Comparison of ENCODE assay signal across 8 mouse cellular contexts in genomic region chr15:97778311-97779098, GRCm38 (mm10). TPM values are rescaled to one million over a fixed set of nuclear protein-coding genes. Genes with fewer than 3 reads are reported as not detected.
DNase-seq lines count a peak whose midpoint lies in the region; ATAC-seq and TF ChIP-seq lines count a peak whose summit lies in the region.

Gene Slc48a1, plus strand, starts transcription at chr15:97778520.

- no peak for DNase-seq in liver, adult 2 months (ENCODE audit: extremely low read depth, low read depth, low spot score)
- no peak for DNase-seq in liver
- no peak for DNase-seq in forebrain, embryonic 11.5 days (ENCODE audit: low spot score)
- no peak for DNase-seq in layer of hippocampus, postnatal 36 days
- DNase-seq in spleen, postnatal 14 days (ENCODE audit: low spot score in 2 of 2) = no peak
- no peak for DNase-seq in natural killer cell, adult 2 months (ENCODE audit: low spot score in 2 of 2)

- no peaks in the 10 kb centered on the region for H3K27me3 ChIP-seq in liver, adult 2 months (ENCODE audit: control insufficient read depth, insufficient read depth, low read length)
- peaks cover 8% of the 10 kb centered on the region for H3K27me3 ChIP-seq in forebrain, embryonic 11.5 days (ENCODE audit: control insufficient read depth, insufficient read depth, low read length)
- H3K27me3 ChIP-seq in megakaryocyte, embryonic 14.5 days (replicated peaks) = peaks cover 18% of the 10 kb centered on the region

- H3K27ac ChIP-seq in liver, adult 2 months (replicated peaks; ENCODE audit: insufficient read depth, low read depth, low read length) = no peak within 1 kb of the TSS
- H3K27ac ChIP-seq in forebrain, embryonic 11.5 days (ENCODE audit: low read depth, low read length) = no peak within 1 kb of the TSS

- ATAC-seq in forebrain, embryonic 11.5 days (replicated peaks; ENCODE audit: low FRiP score) = no peak
- no peak for ATAC-seq in hematopoietic stem cell, adult 5-6 weeks (replicated peaks in 1 of 2; ENCODE audit: insufficient read depth in 1 of 2, low FRiP score in 2 of 2, low TSS enrichment in 1 of 2, low read depth in 1 of 2, poor library complexity in 2 of 2, severe bottlenecking in 2 of 2)

- H3K36me3 ChIP-seq in liver, adult 2 months (ENCODE audit: control insufficient read depth, insufficient read depth, low read length) = no peaks in the 10 kb centered on the region
- H3K36me3 ChIP-seq in forebrain, embryonic 11.5 days (ENCODE audit: control insufficient read depth, insufficient read depth, low read length) = no peaks in the 10 kb centered on the region
- H3K36me3 ChIP-seq in megakaryocyte, embryonic 14.5 days (replicated peaks; ENCODE audit: low read length) = no peaks in the 10 kb centered on the region

- H3K4me2 ChIP-seq in forebrain, embryonic 11.5 days (ENCODE audit: low read depth, low read length, severe bottlenecking) = no peak within 1 kb of the TSS

- TF ChIP-seq CTCF in liver, adult 2 months (IDR thresholded peaks at IDR 0.05; ENCODE audit: low read depth, low read length) = no peak

- peaks cover 5% of the 10 kb centered on the region; the same call in 1 of the 2 replicates for H3K4me1 ChIP-seq in liver, adult 2 months (ENCODE audit: control insufficient read depth, insufficient read depth, low read length)
- 0 out of 2 replicates have a peak, but pooled peaks cover 4% of the 10 kb centered on the region for H3K4me1 ChIP-seq in forebrain, embryonic 11.5 days (replicated peaks; ENCODE audit: control insufficient read depth, insufficient read depth, low read length)
- peaks cover 51% of the 10 kb centered on the region for H3K4me1 ChIP-seq in megakaryocyte, embryonic 14.5 days

- TF ChIP-seq POLR2A in liver, adult 2 months (IDR thresholded peaks at IDR 0.05; ENCODE audit: extremely low read depth, insufficient read depth, low read length) = no peak

- no peaks in the 10 kb centered on the region for H3K9me3 ChIP-seq in forebrain, embryonic 11.5 days (ENCODE audit: control insufficient read depth, low read length)
- H3K9me3 ChIP-seq in megakaryocyte, embryonic 14.5 days = no peaks in the 10 kb centered on the region

- H3K79me2 ChIP-seq in liver, adult 2 months (ENCODE audit: control insufficient read depth, insufficient read depth, low read length) = no peaks in the 10 kb centered on the region

- H3K4me3 ChIP-seq in liver, adult 2 months (ENCODE audit: insufficient read depth, low read depth, low read length) = no peak within 1 kb of the TSS
- H3K4me3 ChIP-seq in forebrain, embryonic 11.5 days (ENCODE audit: low read depth, low read length) = no peak within 1 kb of the TSS
- H3K4me3 ChIP-seq in megakaryocyte, embryonic 14.5 days (replicated peaks) = no peak within 1 kb of the TSS

- no peak within 1 kb of the TSS for H3K9ac ChIP-seq in liver, adult 2 months (ENCODE audit: low read depth, low read length)
- no peak within 1 kb of the TSS for H3K9ac ChIP-seq in forebrain, embryonic 11.5 days (ENCODE audit: low read length)

- WGBS in liver, adult 2 months = 81% methylated on average over 8 of the region's 8 CpGs
- 70% methylated on average over 8 of the region's 8 CpGs for WGBS in forebrain, embryonic 11.5 days

RNA-seq across cellular contexts. Expression of gene Slc48a1, which starts in this region (rescaled TPM):
- total RNA-seq in liver, adult 2 months (2014; rRNA removed) = 15.2 and 21.1 TPM in 2 replicates
- polyA plus RNA-seq in liver, adult 2 months (2012; rRNA removed) = 54.9 and 58.6 TPM in 2 replicates
- 32.1 and 32.9 TPM in 2 replicates for polyA plus RNA-seq in forebrain, embryonic 11.5 days (2014; fragmentation: Nextera tagmentation; extraction: Ambion mirVana)
- total RNA-seq in hematopoietic stem cell, adult 5-6 weeks (2017) = 61.1 and 68.9 TPM in 2 replicates
- 100 to 1,000 TPM; 133 to 137 TPM for total RNA-seq in layer of hippocampus, postnatal 36 days (2021)
- polyA plus RNA-seq in megakaryocyte, embryonic 14.5 days (2012; ENCODE audit: insufficient read depth, low replicate concordance) = 58.7 and 61.4 TPM in 2 replicates
